Mouse (Mus musculus) intestine, embryonic 16.5 days (tissue): ENCODE results near the gene Il10rb. TPM values are rescaled to one million over a fixed set of nuclear protein-coding genes. Genes with fewer than 3 reads are reported as not detected.
A peak's percentile ranks its signal among the peaks of the same experiment; 100 is the strongest.

ENCODE experiments used
- ATAC-seq: fragments of 200-750 bp; cut with Nextera tagmentation; 2 replicates; pipeline ENCODE4 v1.8.0; 2017; ENCODE audit warnings: moderate TSS enrichment, moderate library complexity
- H3K27ac ChIP-seq: fragments of 300-500 bp; sonication (generic); 2 replicates; pipeline ENCODE4 v1.5.1; 2014; ENCODE audit warnings: mild to moderate bottlenecking, low read length
- H3K27me3 ChIP-seq: fragments of 300-500 bp; sonication (generic); replicated peaks from 2 replicates; pipeline ENCODE4 v1.6.1; 2014; ENCODE audit warnings: low read length, control low read depth, mixed read lengths; ENCODE audit not compliant: control insufficient read depth, insufficient read depth
- H3K36me3 ChIP-seq: fragments of 300-500 bp; sonication (generic); 2 replicates; pipeline ENCODE4 v1.6.1; 2014; ENCODE audit warnings: low read length, control low read depth; ENCODE audit not compliant: control insufficient read depth, insufficient read depth
- H3K4me1 ChIP-seq: fragments of 300-500 bp; sonication (generic); 2 replicates; pipeline ENCODE4 v1.6.1; 2014; ENCODE audit warnings: low read length, control low read depth, mixed read lengths; ENCODE audit not compliant: control insufficient read depth, insufficient read depth
- H3K4me2 ChIP-seq: fragments of 300-500 bp; sonication (generic); 2 replicates; pipeline ENCODE4 v1.6.1; 2014; ENCODE audit warnings: low read depth, low read length, control low read depth
- H3K4me3 ChIP-seq: fragments of 300-500 bp; sonication (generic); 2 replicates; pipeline ENCODE4 v1.5.1; 2014; ENCODE audit warnings: mild to moderate bottlenecking, low read length
- H3K9ac ChIP-seq: fragments of 300-500 bp; sonication (generic); 2 replicates; pipeline ENCODE4 v1.6.1; 2014; ENCODE audit warnings: low read depth, low read length
- H3K9me3 ChIP-seq: fragments of 300-500 bp; sonication (generic); 2 replicates; pipeline ENCODE4 v1.6.1; 2016; ENCODE audit warnings: low read length, control low read depth; ENCODE audit not compliant: control insufficient read depth
- WGBS: fragments of 180-500 bp; shearing (Covaris S2); extraction: QIAGEN DNeasy Blood & Tissue Kit; methylation state at CpG from one replicate; pipeline ENCODE4 v1.1.7; 2014; 5-methylcytosine and 5-hydroxymethylcytosine counted together
- polyA plus RNA-seq: library from polyadenylated mRNA; unstranded; fragments of >200 nt; fragmentation: Nextera tagmentation; extraction: Ambion mirVana; gene quantifications from 2 replicates; pipeline ENCODE4 v1.2.1, GENCODE M21; 2015

The Il10rb gene
- polyA plus RNA-seq, 1 experiment from 2014 or later: 103 TPM

DNA sequence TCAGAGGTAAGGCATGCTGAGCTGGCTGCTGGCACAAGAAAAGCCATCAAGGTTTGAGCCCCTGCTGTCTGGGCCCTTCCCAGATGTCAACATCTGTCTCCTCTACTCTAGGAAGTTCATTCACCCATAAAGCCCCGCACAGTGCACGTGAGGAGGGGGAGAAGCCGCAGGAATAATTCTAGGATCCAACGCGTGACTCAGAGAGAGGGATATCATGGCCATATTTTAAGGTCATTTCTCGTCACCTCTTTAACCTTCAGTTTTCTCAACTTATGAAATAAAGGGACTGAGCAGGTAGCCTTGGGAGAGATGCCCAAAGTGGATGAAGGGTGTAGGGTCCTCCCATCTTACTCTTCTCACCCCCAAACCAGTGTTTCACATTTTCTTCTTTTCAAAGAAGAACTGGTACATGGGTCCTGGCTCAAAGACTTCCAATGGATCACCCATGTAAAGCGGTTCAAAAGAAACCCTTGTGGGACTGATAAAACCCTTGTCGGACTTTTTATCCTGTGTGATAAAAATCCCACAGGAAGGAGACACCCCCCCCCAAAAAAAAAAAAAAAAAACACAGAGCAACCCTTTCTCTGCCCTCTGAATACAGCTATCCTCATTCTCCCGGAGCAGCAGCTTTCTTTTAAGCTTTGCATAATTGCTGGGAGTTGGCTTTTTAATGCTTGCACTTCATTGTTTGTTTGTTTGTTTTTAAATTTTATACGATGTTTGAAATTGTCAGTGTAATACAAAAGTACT lies 961 bp upstream of the Il10rb start:
- ATAC-seq: no peak

DNA sequence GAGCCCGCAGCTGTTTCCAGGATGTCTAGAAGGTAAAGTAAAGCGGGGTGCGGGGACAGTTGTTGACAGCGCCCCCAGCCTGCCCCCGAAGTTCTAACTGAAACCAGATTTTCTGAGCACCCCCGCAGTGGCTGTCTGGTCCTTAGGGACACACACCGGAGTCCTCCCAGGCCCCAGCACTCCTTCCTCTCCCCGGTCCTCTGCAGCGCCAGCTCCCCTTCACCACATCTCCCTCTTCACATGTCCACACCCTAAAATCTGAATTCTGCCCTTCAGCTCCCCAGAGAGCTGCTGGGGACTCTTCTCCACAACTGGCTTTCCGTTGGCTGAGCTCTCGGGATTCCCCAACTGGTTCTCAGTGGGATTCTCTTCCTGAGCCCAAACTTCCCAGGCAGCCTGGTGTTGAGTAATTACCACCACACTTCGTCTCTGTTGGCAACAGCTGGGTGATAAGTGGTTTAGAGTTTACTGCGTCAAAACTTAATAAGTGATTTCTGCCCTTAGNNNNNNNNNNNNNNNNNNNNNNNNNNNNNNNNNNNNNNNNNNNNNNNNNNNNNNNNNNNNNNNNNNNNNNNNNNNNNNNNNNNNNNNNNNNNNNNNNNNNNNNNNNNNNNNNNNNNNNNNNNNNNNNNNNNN lies 739 bp downstream of the Il10rb start:
- Histone ChIP-seq H3K4me2 (peak overlapping the region; percentile 50), H3K9ac (peak overlapping the region; percentile 96), H3K4me1 (peaks cover 27% of the 10 kb centered on the region), H3K27me3 (no peaks in the 10 kb centered on the region), H3K9me3 (no peaks in the 10 kb centered on the region), H3K4me3 (peak overlapping the region; percentile 90), H3K36me3 (peaks cover 1% of the 10 kb centered on the region), H3K27ac (peak overlapping the region; percentile 94)
- WGBS: 1% methylated on average over 13 of the region's 13 CpGs
- peak; percentile 12; the same call in 1 of the 2 replicates for ATAC-seq

More for the DNA sequence above, 961 bp upstream of the Il10rb start:
- no peaks in the 10 kb centered on the region for H3K27me3 ChIP-seq
- H3K9ac ChIP-seq: no peak overlapping the region
- no peak overlapping the region for H3K4me3 ChIP-seq
- peaks cover 19% of the 10 kb centered on the region for H3K4me1 ChIP-seq
- no peaks in the 10 kb centered on the region for H3K9me3 ChIP-seq
- no peaks in the 10 kb centered on the region for H3K36me3 ChIP-seq
- no peak overlapping the region for H3K4me2 ChIP-seq
- 81% methylated on average over 10 of the region's 10 CpGs for WGBS
- H3K27ac ChIP-seq: no peak overlapping the region

DNA sequence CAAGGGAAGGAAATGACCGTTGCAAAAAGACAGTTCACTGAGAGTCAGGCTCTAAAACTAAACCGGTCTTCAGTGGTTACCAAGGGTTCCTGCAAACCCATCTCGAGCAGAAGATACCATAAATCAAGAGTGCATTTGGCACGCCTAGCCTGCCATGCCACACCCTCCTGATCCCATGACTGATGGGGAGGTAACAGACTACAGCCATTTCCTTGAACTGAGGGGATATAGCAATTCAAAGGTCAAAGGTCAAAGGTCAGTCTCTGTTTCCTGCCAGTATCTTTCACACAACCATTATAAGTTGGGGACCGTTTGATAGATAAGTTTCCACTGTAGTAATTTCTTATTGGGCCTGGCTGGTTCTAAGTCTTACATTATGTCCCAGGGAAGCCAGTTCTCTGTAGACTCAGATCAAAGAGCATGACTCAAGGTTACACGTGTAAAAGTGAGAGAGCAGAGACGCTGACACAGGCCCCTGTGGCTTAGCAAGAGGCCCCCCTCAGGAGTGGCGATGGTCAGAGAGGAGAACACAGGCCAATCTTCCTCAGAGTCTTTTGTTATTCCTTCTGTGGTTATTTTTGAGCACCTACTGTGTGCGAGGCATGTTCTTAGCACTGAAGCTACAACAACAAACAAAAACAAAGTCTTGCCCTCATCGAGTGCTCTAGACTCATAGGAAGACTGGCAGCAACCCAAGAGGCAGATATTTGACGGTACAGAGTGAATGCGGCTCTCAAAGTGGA lies 7.3 kb downstream of the Il10rb start:
- H3K4me3 ChIP-seq: no peak overlapping the region
- no peak overlapping the region for H3K9ac ChIP-seq
- H3K27ac ChIP-seq: peak overlapping the region; percentile 80
- H3K9me3 ChIP-seq: no peaks in the 10 kb centered on the region
- H3K4me2 ChIP-seq: no peak overlapping the region
- H3K4me1 ChIP-seq: peaks cover 34% of the 10 kb centered on the region
- WGBS: 39% methylated on average over 12 of the region's 12 CpGs
- no peaks in the 10 kb centered on the region for H3K27me3 ChIP-seq
- peaks cover 17% of the 10 kb centered on the region for H3K36me3 ChIP-seq
- peak; percentile 73 for ATAC-seq

DNA sequence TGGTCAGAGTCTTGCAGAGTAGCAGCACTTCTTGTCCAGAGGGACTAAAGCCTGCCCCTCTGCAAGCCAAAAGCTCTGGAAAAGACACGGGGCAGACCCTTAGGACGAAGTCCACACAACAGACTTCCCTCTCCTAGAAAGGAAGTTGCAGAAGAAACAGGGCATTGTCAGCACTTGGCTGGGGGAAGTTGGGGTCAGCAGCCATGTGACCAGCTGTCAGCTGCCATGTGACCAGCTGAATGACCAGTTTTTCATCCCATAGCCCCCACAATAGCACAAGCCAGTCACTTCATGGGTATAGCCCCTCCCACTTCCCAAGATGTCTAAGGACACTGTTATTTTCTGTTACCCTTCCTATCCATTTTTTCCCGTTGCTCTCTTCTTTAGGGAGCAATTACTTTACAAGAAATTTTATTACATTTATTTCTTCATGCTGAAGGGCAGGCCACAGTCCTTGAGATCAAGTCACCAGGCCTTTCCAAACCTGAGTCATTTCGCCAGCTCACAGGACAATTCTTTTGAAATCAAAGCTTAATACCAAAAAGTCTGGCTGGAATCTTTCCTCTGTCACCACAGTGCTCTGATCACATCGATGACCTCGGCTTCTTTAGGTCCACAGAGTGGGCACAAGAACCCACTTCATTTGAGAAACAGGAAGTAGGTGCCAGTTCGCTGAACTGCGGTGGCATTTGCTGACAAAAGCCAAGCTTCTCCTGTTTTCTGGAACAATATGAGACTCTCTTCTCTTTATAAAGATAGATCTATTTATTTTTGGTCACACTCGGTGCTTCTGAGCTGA lies 9.6 kb downstream of the Il10rb start:
- no peak overlapping the region for H3K4me3 ChIP-seq
- no peak for ATAC-seq
- H3K36me3 ChIP-seq: peaks cover 33% of the 10 kb centered on the region

DNA sequence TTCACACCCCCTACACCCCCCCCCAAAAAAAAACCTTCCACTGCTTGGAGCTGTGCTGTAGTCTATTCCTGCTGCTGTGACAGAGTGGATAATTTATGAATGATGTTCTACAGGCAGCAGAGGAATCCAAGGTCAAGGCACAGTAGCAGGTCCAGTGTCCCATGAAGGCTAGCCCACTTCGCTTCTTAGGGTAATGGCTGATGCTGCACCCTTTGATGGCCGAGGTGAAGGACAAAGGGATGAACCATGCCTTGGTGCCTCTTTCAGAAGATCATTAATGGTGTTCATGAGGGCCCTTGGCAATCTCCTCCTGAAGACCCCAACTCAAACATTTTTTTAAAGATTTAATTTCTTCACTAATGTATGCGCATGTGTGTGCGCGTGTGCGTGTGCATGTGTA lies 10.4 kb downstream of the Il10rb start:
- Histone ChIP-seq H3K27me3 (no peaks in the 10 kb centered on the region), H3K4me1 (peaks cover 17% of the 10 kb centered on the region), H3K27ac (no peak overlapping the region), H3K4me2 (no peak overlapping the region), H3K4me3 (no peak overlapping the region), H3K9ac (no peak overlapping the region), H3K36me3 (peaks cover 36% of the 10 kb centered on the region), H3K9me3 (no peaks in the 10 kb centered on the region)
- ATAC-seq: no peak
- WGBS: 92% methylated on average over 6 of the region's 6 CpGs

More for the DNA sequence above, 9.6 kb downstream of the Il10rb start:
- 84% methylated on average over 9 of the region's 9 CpGs for WGBS
- Histone ChIP-seq H3K9ac (no peak overlapping the region), H3K27me3 (no peaks in the 10 kb centered on the region), H3K27ac (no peak overlapping the region), H3K4me1 (peaks cover 22% of the 10 kb centered on the region), H3K4me2 (no peak overlapping the region), H3K9me3 (no peaks in the 10 kb centered on the region)

DNA sequence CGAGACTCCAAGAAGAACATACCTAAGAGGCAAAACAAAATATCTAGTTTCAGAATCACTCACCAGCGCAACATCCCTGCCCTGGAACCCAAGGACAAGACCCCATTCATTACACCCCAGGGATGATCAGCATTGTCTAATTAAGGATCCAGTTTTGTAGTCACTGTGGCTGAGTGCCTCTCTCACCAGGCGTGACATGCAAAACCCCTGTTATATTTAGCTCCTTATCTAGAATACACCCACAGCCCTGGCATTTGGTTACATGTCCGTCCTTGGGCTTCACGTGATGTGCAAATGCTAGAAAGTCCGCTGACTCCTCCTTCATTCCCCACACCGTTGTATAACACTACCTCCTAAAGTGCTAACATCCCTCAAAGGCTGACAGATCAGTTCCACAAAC lies 11.0 kb downstream of the Il10rb start:
- peaks cover 38% of the 10 kb centered on the region for H3K36me3 ChIP-seq
- no peaks in the 10 kb centered on the region for H3K27me3 ChIP-seq
- H3K4me2 ChIP-seq: no peak overlapping the region
- peaks cover 15% of the 10 kb centered on the region for H3K4me1 ChIP-seq
- H3K4me3 ChIP-seq: no peak overlapping the region
- H3K9ac ChIP-seq: no peak overlapping the region
- H3K9me3 ChIP-seq: no peaks in the 10 kb centered on the region
- WGBS: 70% methylated on average over 7 of the region's 7 CpGs
- ATAC-seq: no peak
- no peak overlapping the region for H3K27ac ChIP-seq

DNA sequence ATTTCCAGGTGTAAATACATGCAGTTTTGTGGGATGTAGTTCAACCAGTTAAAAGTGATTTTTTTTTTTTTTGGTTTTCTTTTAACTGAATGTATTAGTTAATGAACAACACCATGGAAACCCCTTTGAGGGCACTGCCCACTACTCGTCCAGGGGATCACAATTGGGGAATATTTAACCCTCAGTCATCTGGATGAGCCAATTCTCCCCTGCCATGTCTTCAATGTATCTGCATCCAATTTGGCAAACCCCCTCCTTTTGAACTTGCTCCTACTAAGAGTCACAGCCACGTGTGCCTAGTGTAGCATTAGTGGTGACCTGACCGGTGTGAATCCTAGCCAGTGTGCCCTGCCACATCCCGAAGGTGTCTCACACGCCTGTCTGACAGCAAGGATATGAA lies 12.6 kb downstream of the Il10rb start:
- Histone ChIP-seq H3K9ac (no peak overlapping the region), H3K27ac (no peak overlapping the region), H3K4me2 (no peak overlapping the region), H3K4me3 (no peak overlapping the region), H3K36me3 (peaks cover 46% of the 10 kb centered on the region), H3K27me3 (no peaks in the 10 kb centered on the region), H3K9me3 (no peaks in the 10 kb centered on the region), H3K4me1 (0 out of 2 replicates have a peak, but pooled peaks cover 2% of the 10 kb centered on the region)
- WGBS: 78% methylated on average over 5 of the region's 5 CpGs
- ATAC-seq: no peak

DNA sequence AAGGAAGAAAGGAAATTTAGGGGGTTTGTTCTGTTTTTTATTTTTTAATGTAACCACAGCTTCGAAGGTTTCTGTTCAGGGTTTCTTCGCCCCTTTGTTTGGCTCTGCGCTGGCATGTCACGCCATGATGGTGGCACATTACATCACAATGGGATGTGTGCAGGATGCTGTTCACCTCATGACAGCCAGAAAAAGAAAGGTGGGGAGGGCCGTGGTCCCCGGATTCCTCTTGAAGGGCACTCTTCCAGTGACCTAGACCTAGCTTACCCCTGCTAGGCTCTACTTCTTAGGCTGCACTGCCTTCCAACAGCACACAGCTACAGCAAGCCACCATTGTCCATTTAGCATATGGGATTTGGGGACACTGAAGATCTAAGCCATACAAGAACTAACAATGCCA lies 19.9 kb downstream of the Il10rb start:
- H3K27me3 ChIP-seq: no peaks in the 10 kb centered on the region
- H3K4me2 ChIP-seq: no peak overlapping the region

DNA sequence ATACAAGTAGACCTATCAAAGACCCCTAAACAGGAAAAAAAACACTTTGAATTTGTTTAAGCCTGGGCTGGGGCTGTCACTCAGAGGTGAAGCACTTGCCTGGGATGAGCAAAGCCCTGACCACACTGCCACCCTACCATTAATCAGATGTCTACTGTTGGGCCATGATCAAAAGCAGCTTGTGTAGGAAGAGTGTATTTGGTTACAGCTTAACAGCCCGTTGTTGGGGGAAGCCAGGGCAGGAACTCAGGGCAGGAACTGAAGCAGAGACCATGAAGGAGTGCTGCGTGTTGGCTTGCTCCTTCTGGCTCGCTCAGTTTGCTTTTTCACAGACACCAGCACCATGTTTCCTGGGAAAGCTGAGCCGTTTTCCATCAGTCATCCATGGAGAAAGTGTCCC lies 20.6 kb downstream of the Il10rb start:
- Histone ChIP-seq H3K4me1 (no peaks in the 10 kb centered on the region), H3K36me3 (peaks cover 31% of the 10 kb centered on the region; the same call in 1 of the 2 replicates), H3K27ac (no peak overlapping the region), H3K9ac (no peak overlapping the region), H3K4me2 (no peak overlapping the region), H3K4me3 (no peak overlapping the region), H3K27me3 (no peaks in the 10 kb centered on the region), H3K9me3 (no peaks in the 10 kb centered on the region)
- 80% methylated on average over 4 of the region's 4 CpGs for WGBS
- ATAC-seq: no peak

More for the DNA sequence above, 19.9 kb downstream of the Il10rb start:
- ATAC-seq: no peak
- Histone ChIP-seq H3K36me3 (peaks cover 34% of the 10 kb centered on the region; the same call in 1 of the 2 replicates), H3K9me3 (no peaks in the 10 kb centered on the region), H3K27ac (no peak overlapping the region), H3K4me3 (no peak overlapping the region), H3K4me1 (no peaks in the 10 kb centered on the region), H3K9ac (no peak overlapping the region)
- WGBS: 91% methylated on average over 6 of the region's 6 CpGs
